Mouse (Mus musculus) cortical plate, adult 2 months (tissue): ENCODE data around the gene Tmem203. TPM values are rescaled to one million over a fixed set of nuclear protein-coding genes. Genes with fewer than 3 reads are reported as not detected.

Source experiments
- H3K27ac ChIP-seq: fragments of 200-500 bp; 2 replicates; pipeline ENCODE4 v1.5.1; 2012; ENCODE audit warnings: low read length, control low read depth, inconsistent platforms; ENCODE audit not compliant: insufficient read depth
- H3K4me1 ChIP-seq: fragments of 200-500 bp; 2 replicates; pipeline ENCODE4 v1.6.1; 2011; ENCODE audit warnings: low read length; ENCODE audit not compliant: control insufficient read depth, insufficient read depth
- H3K4me3 ChIP-seq: fragments of 200-500 bp; 2 replicates; pipeline ENCODE4 v1.5.1; 2011; ENCODE audit warnings: mild to moderate bottlenecking, low read length, control low read depth; ENCODE audit not compliant: insufficient read depth
- CTCF ChIP-seq: fragments of 200-500 bp; IDR thresholded peaks from 2 replicates; pipeline ENCODE4 v1.5.1; 2011; ENCODE audit warnings: mild to moderate bottlenecking, control low read depth, low read length; ENCODE audit not compliant: insufficient read depth; ENCODE audit errors: extremely low read depth
- POLR2A ChIP-seq: fragments of 200-500 bp; IDR thresholded peaks from 2 replicates; pipeline ENCODE4 v1.6.1; 2011; ENCODE audit warnings: mild to moderate bottlenecking, low read length, control low read depth; ENCODE audit not compliant: insufficient read depth; ENCODE audit errors: extremely low read depth
- polyA plus RNA-seq: library from polyadenylated mRNA; depleted of rRNA; stranded (reverse); fragments of >200 nt; gene quantifications from 2 replicates; pipeline ENCODE4 v1.2.3, GENCODE M21; 2012

Tmem203 gene
- polyA plus RNA-seq, 1 experiment: 33.8 TPM

DNA sequence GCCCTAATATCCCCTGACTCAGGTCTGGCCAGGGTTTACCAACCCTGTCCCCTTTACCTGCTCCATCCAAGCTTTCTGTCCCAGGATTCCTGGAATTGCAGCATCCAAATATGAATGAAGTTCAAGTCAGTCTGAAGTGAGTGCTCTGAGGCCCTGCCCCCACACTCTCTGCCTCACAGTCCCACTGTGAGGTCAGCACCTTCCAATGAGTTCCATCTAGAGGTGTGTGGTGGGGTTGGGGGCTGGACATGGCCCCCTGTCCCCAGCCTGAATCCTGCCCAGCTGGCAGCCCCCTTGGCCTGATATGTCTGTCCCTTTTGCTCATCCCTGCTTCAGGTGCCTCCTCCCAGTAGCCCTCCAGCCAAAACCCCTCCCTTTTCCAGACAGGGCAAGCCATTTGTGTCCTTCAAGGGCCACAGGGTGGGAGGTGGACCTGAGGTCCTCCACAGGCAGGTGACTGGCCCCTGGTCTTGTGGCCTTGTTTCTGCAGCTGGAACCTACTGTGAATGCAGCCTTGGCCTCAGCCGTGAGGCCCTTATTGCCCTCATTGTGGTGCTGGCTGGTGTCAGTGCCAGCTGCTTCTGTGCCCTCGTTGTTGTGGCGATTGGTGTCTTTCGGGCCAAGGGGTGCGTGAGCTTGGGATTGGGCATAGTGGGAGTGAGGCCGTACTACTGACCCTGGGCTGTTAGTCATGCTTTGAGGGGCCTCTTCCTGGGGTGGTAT, 32.8 kb downstream of the Tmem203 start, which contains the start of gene Tmem210:
Gene Tmem210, plus strand, starts transcription at position 219 of the 723 bp plus-strand sequence.
- TF ChIP-seq CTCF: no peak
- 0 out of 2 replicates have a peak, but pooled peaks have one; percentile 14 for TF ChIP-seq POLR2A
- Histone ChIP-seq H3K27ac (no peak within 1 kb of the TSS), H3K4me1 (peaks cover 3% of the 10 kb centered on the region; the same call in 1 of the 2 replicates), H3K4me3 (no peak within 1 kb of the TSS)

- Histone ChIP-seq H3K4me3 (no peak overlapping the region), H3K27ac (no peak overlapping the region), H3K4me1 (peaks cover 3% of the 10 kb centered on the region; the same call in 1 of the 2 replicates)
- TF ChIP-seq POLR2A (peak; percentile 48), CTCF (no peak)
These were observed 33.6 kb downstream of the Tmem203 start for GRCm38 (mm10) chr2:25288734-25289345.

GRCm38 (mm10) chr2:25289651-25290050, 34.4 kb downstream of the Tmem203 start, which contains the start of gene Lrrc26:
TSS of gene Lrrc26 (plus strand) at chr2:25289915.
- TF ChIP-seq CTCF: no peak
- no peak for TF ChIP-seq POLR2A
- Histone ChIP-seq H3K4me3 (no peak within 1 kb of the TSS), H3K27ac (peak within 1 kb of the TSS; percentile 24; the same call in 1 of the 2 replicates), H3K4me1 (peaks cover 3% of the 10 kb centered on the region; the same call in 1 of the 2 replicates)

DNA sequence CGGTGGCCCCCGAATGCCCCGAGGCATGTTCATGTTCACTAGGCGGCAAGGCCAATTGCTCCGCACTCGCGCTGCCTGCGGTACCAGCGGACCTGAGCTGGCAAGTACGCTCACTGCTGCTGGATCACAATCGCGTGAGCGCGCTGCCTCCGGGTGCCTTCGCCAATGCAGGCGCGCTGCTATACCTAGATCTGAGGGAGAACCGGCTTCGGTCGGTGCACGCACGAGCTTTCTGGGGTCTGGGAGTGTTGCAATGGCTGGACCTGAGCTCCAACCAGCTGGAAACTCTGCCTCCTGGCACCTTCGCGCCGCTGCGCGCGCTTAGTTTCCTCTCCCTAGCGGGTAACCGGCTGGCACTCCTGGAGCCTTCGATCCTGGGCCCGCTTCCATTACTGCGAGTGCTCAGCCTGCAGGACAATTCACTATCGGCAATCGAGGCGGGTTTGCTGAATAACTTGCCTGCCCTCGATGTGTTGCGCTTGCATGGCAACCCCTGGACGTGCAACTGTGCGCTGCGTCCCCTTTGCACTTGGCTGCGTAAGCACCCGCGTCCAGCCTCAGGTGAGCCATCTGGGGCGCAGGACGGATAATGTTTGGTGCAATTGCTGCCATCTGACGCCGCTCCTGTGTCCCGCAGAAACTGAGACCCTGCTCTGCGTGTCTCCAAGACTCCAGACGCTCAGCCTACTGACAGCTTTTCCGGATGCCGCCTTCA, 35.0 kb downstream of the Tmem203 start:
- peak; percentile 34; the same call in 1 of the 2 replicates for TF ChIP-seq POLR2A
- no peak for TF ChIP-seq CTCF
- Histone ChIP-seq H3K4me3 (no peak overlapping the region), H3K4me1 (peaks cover 3% of the 10 kb centered on the region; the same call in 1 of the 2 replicates), H3K27ac (peak overlapping the region; percentile 24; the same call in 1 of the 2 replicates)

DNA sequence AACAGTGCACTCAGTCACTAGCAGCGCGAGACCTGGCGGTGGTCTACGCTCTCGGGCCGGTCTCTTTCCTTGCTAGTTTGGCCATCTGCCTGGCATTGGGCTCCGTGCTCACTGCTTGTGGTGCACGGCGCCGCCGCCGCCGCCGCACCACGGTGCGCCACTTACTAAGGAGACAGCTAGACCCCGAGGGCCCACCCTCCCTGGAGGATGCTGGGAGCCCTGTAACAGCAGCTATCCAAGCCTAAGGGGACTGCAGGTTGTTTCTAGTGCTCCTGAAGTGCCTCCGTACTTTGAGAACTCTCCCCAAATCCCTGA, 35.5 kb downstream of the Tmem203 start:
- H3K4me1 ChIP-seq: peaks cover 3% of the 10 kb centered on the region; the same call in 1 of the 2 replicates
- H3K27ac ChIP-seq: 0 out of 2 replicates have a peak overlapping the region, but pooled peaks have one; percentile 24
- no peak overlapping the region for H3K4me3 ChIP-seq
- TF ChIP-seq CTCF (no peak), POLR2A (no peak)

GRCm38 (mm10) chr2:25291184-25292053, 36.2 kb downstream of the Tmem203 start:
- H3K4me1 ChIP-seq: peaks cover 3% of the 10 kb centered on the region; the same call in 1 of the 2 replicates
- no peak overlapping the region for H3K4me3 ChIP-seq
- H3K27ac ChIP-seq: 0 out of 2 replicates have a peak overlapping the region, but pooled peaks have one; percentile 22

GRCm38 (mm10) chr2:25292054-25292544, 36.9 kb downstream of the Tmem203 start:
- no peak for TF ChIP-seq POLR2A
- no peak overlapping the region for H3K4me3 ChIP-seq
- peaks cover 3% of the 10 kb centered on the region; the same call in 1 of the 2 replicates for H3K4me1 ChIP-seq
- no peak overlapping the region for H3K27ac ChIP-seq

More at GRCm38 (mm10) chr2:25291184-25292053, 36.2 kb downstream of the Tmem203 start:
- TF ChIP-seq POLR2A: no peak

DNA sequence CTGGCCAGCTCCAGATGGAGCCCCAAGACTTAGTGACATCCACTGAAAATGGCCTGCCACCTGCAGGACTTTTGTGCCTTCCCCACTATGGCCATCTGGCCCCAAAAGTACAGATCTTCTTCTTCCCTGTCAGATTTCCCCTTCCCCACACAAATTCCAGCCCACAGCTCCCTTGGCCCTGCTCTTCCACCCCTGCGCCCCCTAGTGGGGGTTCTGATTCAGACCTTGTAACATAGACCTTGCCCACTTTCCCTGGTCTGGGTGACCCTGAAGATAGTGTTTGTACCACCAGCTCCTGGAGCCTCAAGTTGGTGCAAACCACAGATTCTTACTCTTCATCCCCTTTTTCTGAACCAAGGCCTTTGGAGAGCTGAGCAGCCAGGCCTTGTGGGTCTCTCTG, 37.6 kb downstream of the Tmem203 start:
- Histone ChIP-seq H3K4me3 (no peak overlapping the region), H3K4me1 (peaks cover 3% of the 10 kb centered on the region; the same call in 1 of the 2 replicates), H3K27ac (no peak overlapping the region)
- peak; percentile 62 for TF ChIP-seq CTCF
- TF ChIP-seq POLR2A: no peak

GRCm38 (mm10) chr2:25293706-25294105, 38.5 kb downstream of the Tmem203 start:
- H3K27ac ChIP-seq: no peak overlapping the region
- TF ChIP-seq POLR2A: no peak
- no peak for TF ChIP-seq CTCF
- peaks cover 2% of the 10 kb centered on the region; the same call in 1 of the 2 replicates for H3K4me1 ChIP-seq
- no peak overlapping the region for H3K4me3 ChIP-seq
